Mouse (Mus musculus) ES-E14 (cell line): ENCODE measurements around the gene Hand2. TPM values are rescaled to one million over a fixed set of nuclear protein-coding genes. Genes with fewer than 3 reads are reported as not detected.

ENCODE experiments used
- DNase-seq: peaks from one replicate; pipeline ENCODE4 v3.0.0-alpha.2; 2013; ENCODE audit warnings: low read depth, low spot score
- H3K27ac ChIP-seq: 2 replicates; pipeline ENCODE4 v1.5.1; 2012; ENCODE audit warnings: low read depth, mild to moderate bottlenecking, low read length, moderate library complexity, mixed read lengths; ENCODE audit not compliant: poor library complexity, insufficient read depth, severe bottlenecking
- H3K36me3 ChIP-seq: 2 replicates; pipeline ENCODE4 v1.6.1; 2012; ENCODE audit warnings: mild to moderate bottlenecking, low read length, moderate library complexity, mixed read lengths; ENCODE audit not compliant: control insufficient read depth, poor library complexity, insufficient read depth, severe bottlenecking
- H3K4me1 ChIP-seq, 2 experiments: fragments of 150-350 bp in 1 of 2; sonication (generic) in 1 of 2; 2 replicates each; pipeline ENCODE4 v1.6.1; 2012; ENCODE audit warnings: low read length in 2 of 2, mild to moderate bottlenecking in 1 of 2, mixed read lengths in 1 of 2; ENCODE audit not compliant: control insufficient read depth in 2 of 2, insufficient read depth in 2 of 2, poor library complexity in 1 of 2
- H3K4me3 ChIP-seq, 2 experiments: fragments of 150-350 bp in 1 of 2; sonication (generic) in 1 of 2; 2 replicates each; pipeline ENCODE4 v1.5.1; 2012; ENCODE audit warnings: low read length in 2 of 2, low read depth in 1 of 2, mild to moderate bottlenecking in 1 of 2, mixed read lengths in 1 of 2; ENCODE audit not compliant: insufficient read depth in 1 of 2, poor library complexity in 1 of 2, severe bottlenecking in 1 of 2
- H3K9ac ChIP-seq: 2 replicates; pipeline ENCODE4 v1.6.1; 2012; ENCODE audit warnings: low read depth, mild to moderate bottlenecking, low read length, mixed read lengths; ENCODE audit not compliant: poor library complexity, insufficient read depth, severe bottlenecking
- H3K9me3 ChIP-seq: fragments of 150-350 bp; sonication (generic); 2 replicates; pipeline ENCODE4 v1.6.1; 2012; ENCODE audit warnings: low read depth, mild to moderate bottlenecking, low read length; ENCODE audit not compliant: control insufficient read depth, insufficient read depth
- CHD2 ChIP-seq: IDR thresholded peaks from 2 replicates; pipeline ENCODE4 v1.6.1; 2014; ENCODE audit warnings: mild to moderate bottlenecking, low read depth, low read length, inconsistent platforms
- HCFC1 ChIP-seq: IDR thresholded peaks from 2 replicates; pipeline ENCODE4 v1.6.1; 2012; ENCODE audit warnings: low read length, inconsistent platforms, borderline replicate concordance; ENCODE audit not compliant: insufficient read depth
- MAFK ChIP-seq: IDR thresholded peaks from 2 replicates; pipeline ENCODE4 v1.6.1; 2014; ENCODE audit warnings: mild to moderate bottlenecking, low read depth, low read length, inconsistent platforms; ENCODE audit not compliant: insufficient read depth
- ZC3H11A ChIP-seq: IDR thresholded peaks from 2 replicates; pipeline ENCODE4 v1.6.1; 2012; ENCODE audit warnings: low read depth, mild to moderate bottlenecking, inconsistent platforms, low read length, borderline replicate concordance
- ZNF384 ChIP-seq: IDR thresholded peaks from 2 replicates; pipeline ENCODE4 v1.6.1; 2012; ENCODE audit warnings: low read depth, low read length, inconsistent platforms
- in situ Hi-C, 2 experiments: fragments of 600-800 bp; cut with MboI; formaldehyde crosslinking; loops; one replicate each; pipeline ENCODE4 v1.15.1; 2025; ENCODE audit warnings: low sequenced_read_pairs in 2 of 2, inconsistent platforms in 1 of 2; ENCODE audit not compliant: unreplicated experiment in 2 of 2
- total RNA-seq: library from RNA; depleted of rRNA; stranded (reverse); fragments of 300-350 nt; gene quantifications from 2 replicates; pipeline ENCODE4 v1.2.3, GENCODE M21; 2012; rRNA removed

Gene Hand2
- total RNA-seq, 1 experiment = 0.18 TPM

DNA sequence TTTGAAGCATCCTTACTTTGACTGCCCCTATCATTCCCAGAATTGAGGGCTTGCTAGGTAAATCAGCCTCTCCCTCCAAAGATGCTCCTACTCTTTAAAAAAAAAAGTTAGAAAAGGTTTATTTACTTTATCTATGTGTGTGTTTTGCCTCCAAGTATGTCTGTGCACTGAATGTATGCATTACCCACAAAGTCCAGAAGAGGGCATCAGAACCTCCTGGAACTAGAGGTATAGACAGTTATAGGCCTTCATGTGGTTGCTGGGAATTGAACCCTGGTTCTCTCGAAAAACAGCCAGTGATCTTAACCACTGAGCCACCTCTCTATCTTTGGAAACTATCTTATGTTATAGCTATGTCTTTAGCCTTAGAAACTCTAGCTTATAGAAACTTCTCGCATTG lies 53.3 kb downstream of the Hand2 start:
- Histone ChIP-seq H3K9ac (no peak overlapping the region), H3K9me3 (no peaks in the 10 kb centered on the region), H3K27ac (no peak overlapping the region), H3K36me3 (peaks cover 2% of the 10 kb centered on the region; the same call in 1 of the 2 replicates), H3K4me3 (no peak overlapping the region), H3K4me1 (no peaks in the 10 kb centered on the region)
- TF ChIP-seq HCFC1 = no peak
- no peak for TF ChIP-seq MAFK
- TF ChIP-seq CHD2 = no peak
- no peak for TF ChIP-seq ZNF384
- TF ChIP-seq ZC3H11A = no peak; the same call in 1 of the 2 replicates
- DNase-seq = peak; percentile 36
- in situ Hi-C loops = no loop called here

Other genes starting within 250 kb of the Hand2 start
- gene Scrg1, start 134.9 kb downstream of the Hand2 start, total RNA-seq = not detected in 2 replicates
- gene Sap30, start 166.9 kb downstream of the Hand2 start, total RNA-seq = 61.5 and 76.8 TPM in 2 replicates
- 144 and 190 TPM in 2 replicates for gene Hmgb2, start 190.9 kb downstream of the Hand2 start, total RNA-seq